ENCODE assay signal across 8 mouse cellular contexts in the genomic region with DNA sequence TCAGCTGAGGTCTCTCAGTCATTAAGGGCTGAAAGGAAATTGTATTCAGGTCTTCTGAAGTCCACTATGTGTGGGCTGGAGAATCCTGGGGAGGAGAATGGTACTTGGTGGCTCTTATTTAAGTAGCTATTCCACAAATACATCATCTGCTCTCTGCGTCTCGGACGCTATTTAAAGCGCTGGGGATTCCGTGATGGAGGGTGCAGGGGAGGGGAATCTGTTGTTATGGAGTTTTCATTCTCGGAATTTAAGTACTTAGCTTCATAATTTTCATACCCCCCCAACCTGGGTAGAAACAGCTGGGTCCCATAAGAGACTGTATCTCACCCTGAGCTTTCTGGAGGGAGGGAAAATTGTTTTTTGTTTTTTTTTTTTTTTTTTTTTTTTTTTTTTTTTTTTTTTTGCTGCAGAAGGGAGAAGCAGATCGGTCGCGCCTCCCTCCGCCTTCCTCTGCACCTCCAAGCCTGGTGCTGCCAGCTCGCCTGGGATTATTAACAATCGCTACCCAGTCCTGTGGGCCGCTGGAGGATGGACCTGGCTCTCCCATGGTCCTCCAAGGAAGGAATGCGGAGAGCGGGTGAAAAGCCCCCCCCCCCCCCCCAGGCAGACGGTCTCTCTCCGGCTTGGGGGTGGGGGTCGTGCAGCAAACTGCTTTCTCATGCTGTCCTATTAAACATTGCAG. TPM values are rescaled to one million over a fixed set of nuclear protein-coding genes. Genes with fewer than 3 reads are reported as not detected.
A peak's percentile ranks its signal among the peaks of the same experiment; 100 is the strongest.
DNase-seq lines count a peak whose midpoint lies in the region; ATAC-seq and TF ChIP-seq lines count a peak whose summit lies in the region.

A gene (plus strand): TSS at position 196 of the 682 bp plus-strand sequence.

- peak; percentile 33 for DNase-seq in cerebellum, adult 8-10 months
- DNase-seq in cerebellum, postnatal 14 days, result no peak
- DNase-seq in urinary bladder, postnatal 10 days (ENCODE audit: low spot score), result no peak
- DNase-seq in urinary bladder, postnatal 14 days (ENCODE audit: low spot score), result no peak

- no peaks in the 10 kb centered on the region for H3K79me2 ChIP-seq in myocyte (ENCODE audit: control insufficient read depth, insufficient read depth)

- H3K4me2 ChIP-seq in intestine, embryonic 16.5 days (ENCODE audit: low read depth, low read length), result peak within 1 kb of the TSS; percentile 57
- H3K4me2 ChIP-seq in myocyte (ENCODE audit: low read depth), result peak within 1 kb of the TSS; percentile 49

- no peak within 1 kb of the TSS for H3K9ac ChIP-seq in intestine, embryonic 16.5 days (ENCODE audit: low read depth, low read length)

- peak within 1 kb of the TSS; percentile 86 for H3K4me3 ChIP-seq in megakaryocyte, embryonic 14.5 days (replicated peaks)
- H3K4me3 ChIP-seq in intestine, embryonic 16.5 days (ENCODE audit: low read length), result peak within 1 kb of the TSS; percentile 40
- H3K4me3 ChIP-seq in myocyte, result no peak within 1 kb of the TSS

- peaks cover 22% of the 10 kb centered on the region for H3K4me1 ChIP-seq in megakaryocyte, embryonic 14.5 days
- peaks cover 9% of the 10 kb centered on the region for H3K4me1 ChIP-seq in intestine, embryonic 16.5 days (ENCODE audit: control insufficient read depth, insufficient read depth, low read length)

- WGBS in intestine, embryonic 16.5 days, result 4% methylated on average over 18 of the region's 18 CpGs

- no peak for ATAC-seq in megakaryocyte, adult 5-6 weeks (ENCODE audit: poor library complexity, severe bottlenecking)
- peak; percentile 16; the same call in 1 of the 2 replicates for ATAC-seq in intestine, embryonic 16.5 days

- no peaks in the 10 kb centered on the region for H3K36me3 ChIP-seq in megakaryocyte, embryonic 14.5 days (replicated peaks; ENCODE audit: low read length)
- no peaks in the 10 kb centered on the region for H3K36me3 ChIP-seq in intestine, embryonic 16.5 days (ENCODE audit: control insufficient read depth, insufficient read depth, low read length)
- no peaks in the 10 kb centered on the region for H3K36me3 ChIP-seq in myocyte (ENCODE audit: control insufficient read depth, insufficient read depth)

- H3K27ac ChIP-seq in intestine, embryonic 16.5 days (ENCODE audit: low read length), result no peak within 1 kb of the TSS

- H3K27me3 ChIP-seq in megakaryocyte, embryonic 14.5 days (replicated peaks), result peaks cover 89% of the 10 kb centered on the region
- peaks cover 59% of the 10 kb centered on the region for H3K27me3 ChIP-seq in intestine, embryonic 16.5 days (replicated peaks; ENCODE audit: control insufficient read depth, insufficient read depth, low read length)
- H3K27me3 ChIP-seq in myocyte (ENCODE audit: control insufficient read depth, insufficient read depth, insufficient read length), result peaks cover 68% of the 10 kb centered on the region

- H3K9me3 ChIP-seq in megakaryocyte, embryonic 14.5 days, result no peaks in the 10 kb centered on the region
- no peaks in the 10 kb centered on the region for H3K9me3 ChIP-seq in intestine, embryonic 16.5 days (ENCODE audit: control insufficient read depth, low read length)

- TF ChIP-seq POLR2A in myocyte (IDR thresholded peaks at IDR 0.05; ENCODE audit: insufficient read length, low read depth), result no peak

- H3ac ChIP-seq in myocyte (ENCODE audit: control insufficient read depth, insufficient read length), result no peak within 1 kb of the TSS

TF ChIP-seq in myocyte, 11 proteins besides CTCF, POLR2A, EP300 and RAD21:
- no peak for TF ChIP-seq POLR2AphosphoS2 (IDR thresholded peaks at IDR 0.05; ENCODE audit: insufficient read length, low read depth)
- TF ChIP-seq USF1 (IDR thresholded peaks at IDR 0.05; ENCODE audit: low read depth), result no peak
- TF ChIP-seq MYOD1 (IDR thresholded peaks at IDR 0.05; ENCODE audit: control insufficient read depth in 1 of 3, insufficient read length in 2 of 3, low read depth in 2 of 3), result no peak
- TF ChIP-seq E2F4 (IDR thresholded peaks at IDR 0.05; ENCODE audit: insufficient read depth), result no peak
- TF ChIP-seq MYOG (IDR thresholded peaks at IDR 0.05; ENCODE audit: control insufficient read depth in 1 of 3, insufficient read depth in 1 of 3, insufficient read length in 2 of 3, low read depth in 2 of 3), result no peak
- no peak for TF ChIP-seq REST (IDR thresholded peaks at IDR 0.05; ENCODE audit: insufficient read depth, insufficient read length)
- TF ChIP-seq MAX (IDR thresholded peaks at IDR 0.05; ENCODE audit: low read depth), result no peak
- TF ChIP-seq SRF (IDR thresholded peaks at IDR 0.05; ENCODE audit: control insufficient read depth, insufficient read length, low read depth), result no peak
- TF ChIP-seq TCF3 (IDR thresholded peaks at IDR 0.05; ENCODE audit: insufficient read length, low read depth), result no peak
- TF ChIP-seq CEBPB (IDR thresholded peaks at IDR 0.05; ENCODE audit: insufficient read depth, poor library complexity, severe bottlenecking), result no peak
- no peak for TF ChIP-seq TCF12 (IDR thresholded peaks at IDR 0.05; ENCODE audit: insufficient read depth, poor library complexity, severe bottlenecking)

RNA-seq across cellular contexts. Expression of the gene that starts here (rescaled TPM):
- 1.3 TPM in 1 of 2 replicates, not detected in the other for polyA plus RNA-seq in megakaryocyte, embryonic 14.5 days (2012; ENCODE audit: insufficient read depth, low replicate concordance)
- total RNA-seq in megakaryocyte, adult 5-6 weeks (2015), result not detected in 2 replicates
- not detected in 2 replicates for total RNA-seq in megakaryocyte, adult 5-6 weeks (2017)
- 1.4 and 1.7 TPM in 2 replicates for polyA plus RNA-seq in intestine, embryonic 16.5 days (2015; fragmentation: Nextera tagmentation; extraction: Ambion mirVana)
- polyA plus RNA-seq in myocyte (2012; fragmentation: generic; extraction: Trizol), result 0.05 TPM
